Mouse (Mus musculus) left cerebral cortex, postnatal 25 days (tissue): ENCODE results near the gene Sqor. TPM values are rescaled to one million over a fixed set of nuclear protein-coding genes. Genes with fewer than 3 reads are reported as not detected.
A peak's percentile ranks its signal among the peaks of the same experiment; 100 is the strongest.

Source experiments
- DNase-seq, 2 experiments: peaks; one replicate each; pipeline ENCODE4 v3.0.0; 2022; ENCODE audit warnings: low spot score in 2 of 2, mixed read lengths in 1 of 2
- intact Hi-C: fragments of 180-260 bp; cut with DNase I; formaldehyde crosslinking; loops from one replicate; pipeline ENCODE4 v1.15.1; 2025
- total RNA-seq, 2 experiments: library from RNA; stranded (reverse); gene quantifications; 2 replicates each; pipeline ENCODE4 v1.2.3; 2021

Gene Sqor
- 1 to 10 TPM; 4.1 to 5.5 TPM for total RNA-seq

GRCm38 (mm10) chr2:122765071-122765793, at the start of gene Sqor:
Gene Sqor, plus strand, starts transcription at chr2:122765237.
- intact Hi-C loops = no loop called here

GRCm38 (mm10) chr2:122716301-122716842, 48.7 kb upstream of the Sqor start:
- no peak for DNase-seq
- intact Hi-C loops = no loop called here

More at GRCm38 (mm10) chr2:122765071-122765793, at the start of gene Sqor:
- peak; percentile 20 to 26 for DNase-seq

- no peak for DNase-seq
- intact Hi-C loops = no loop called here
These were observed 45.8 kb upstream of the Sqor start for GRCm38 (mm10) chr2:122719232-122719631.

- intact Hi-C loops = no loop called here
- DNase-seq = peak in 1 of 2 experiments; percentile 20
These were observed 44.5 kb upstream of the Sqor start for GRCm38 (mm10) chr2:122720564-122720963.

GRCm38 (mm10) chr2:122725604-122726003, 39.4 kb upstream of the Sqor start:
- intact Hi-C loops = no loop called here
- DNase-seq = no peak

- intact Hi-C loops = no loop called here
- DNase-seq = no peak
These were observed 33.6 kb upstream of the Sqor start for GRCm38 (mm10) chr2:122731456-122731855.

- intact Hi-C loops = loop anchor here (1.0 kb wide), 1 partner anchor 36 kb away; the partner anchor contains the start of gene Slc30a4
- DNase-seq = peak; percentile 91 to 97
These were observed 26.9 kb upstream of the Sqor start, which contains the start of gene Bloc1s6 for GRCm38 (mm10) chr2:122737894-122738830. Gene Bloc1s6, plus strand, starts transcription at chr2:122738503.

- peak in 1 of 2 experiments; percentile 46 for DNase-seq
- intact Hi-C loops = no loop called here
These were observed 26.0 kb upstream of the Sqor start for GRCm38 (mm10) chr2:122739023-122739422.

- no peak for DNase-seq
- intact Hi-C loops = no loop called here
These were observed 18.6 kb upstream of the Sqor start for GRCm38 (mm10) chr2:122746461-122746860.

- intact Hi-C loops = loop anchor here (1.0 to 10.0 kb wide), 3 partner anchors 88 to 372 kb away; partner anchors contain the start of gene AA467197
- peak; percentile 69 to 76 for DNase-seq
These were observed 11.2 kb upstream of the Sqor start for GRCm38 (mm10) chr2:122753739-122754343.

GRCm38 (mm10) chr2:122759791-122760190, 5.2 kb upstream of the Sqor start:
- DNase-seq = no peak
- intact Hi-C loops = loop anchor here (5.0 to 10.0 kb wide), 2 partner anchors 125 to 187 kb away; partner anchors contain the start of gene AA467197

- intact Hi-C loops = no loop called here
- no peak for DNase-seq
These were observed 2.0 kb upstream of the Sqor start for GRCm38 (mm10) chr2:122762991-122763390.

- intact Hi-C loops = no loop called here
- no peak for DNase-seq
These were observed 511 bp upstream of the Sqor start for GRCm38 (mm10) chr2:122764526-122764925.

GRCm38 (mm10) chr2:122765794-122766145, 733 bp downstream of the Sqor start:
- DNase-seq = no peak
- intact Hi-C loops = no loop called here

- intact Hi-C loops = no loop called here
- DNase-seq = no peak
These were observed 6.0 kb downstream of the Sqor start for GRCm38 (mm10) chr2:122771002-122771401.

GRCm38 (mm10) chr2:122772899-122773298, 7.9 kb downstream of the Sqor start:
- intact Hi-C loops = no loop called here

GRCm38 (mm10) chr2:122775491-122775890, 10.5 kb downstream of the Sqor start:
- intact Hi-C loops = no loop called here
- no peak for DNase-seq

More at GRCm38 (mm10) chr2:122772899-122773298, 7.9 kb downstream of the Sqor start:
- no peak for DNase-seq

GRCm38 (mm10) chr2:122776823-122777222, 11.8 kb downstream of the Sqor start:
- DNase-seq = peak in 1 of 2 experiments; percentile 9
- intact Hi-C loops = no loop called here

GRCm38 (mm10) chr2:122779967-122780366, 14.9 kb downstream of the Sqor start:
- DNase-seq = no peak
- intact Hi-C loops = no loop called here

GRCm38 (mm10) chr2:122780447-122780846, 15.4 kb downstream of the Sqor start:
- intact Hi-C loops = no loop called here
- DNase-seq = no peak
